Mouse (Mus musculus) frontal cortex, adult 2 months (tissue): ENCODE measurements at regions not wholly inside any gene's neighbourhood (a gene's known extent, or its start where the extent isn't known, plus 50 kb on each side); places are given as distances from the start of the nearest gene placed in this dataset.

Source experiments
- DNase-seq, 2 experiments: peaks; one replicate each; pipeline ENCODE4 v3.0.0; 2022; ENCODE audit warnings: low spot score in 1 of 2; ENCODE audit errors: extremely low spot score in 1 of 2

DNA sequence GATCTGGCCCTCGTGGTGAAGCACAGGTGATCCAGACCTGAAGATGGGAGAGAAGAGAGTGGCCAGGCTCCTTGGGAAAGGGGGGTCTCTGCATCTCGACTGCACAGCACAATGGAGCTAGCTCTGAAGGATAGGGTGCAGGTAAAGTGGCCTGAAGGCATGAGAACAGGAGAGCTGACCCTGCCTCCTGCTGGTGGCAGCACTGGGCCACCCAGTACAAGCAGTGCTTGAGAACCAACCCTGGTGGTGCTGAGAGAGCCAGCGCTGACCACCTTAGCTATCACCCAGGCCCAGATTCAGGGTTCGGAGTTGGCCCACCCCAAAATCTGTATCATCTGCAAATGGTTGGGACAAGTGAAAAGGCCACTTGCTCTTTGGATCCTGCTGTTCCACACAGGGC lies 66.2 kb downstream of the A730009L09Rik start:
- DNase-seq, result no peak

DNA sequence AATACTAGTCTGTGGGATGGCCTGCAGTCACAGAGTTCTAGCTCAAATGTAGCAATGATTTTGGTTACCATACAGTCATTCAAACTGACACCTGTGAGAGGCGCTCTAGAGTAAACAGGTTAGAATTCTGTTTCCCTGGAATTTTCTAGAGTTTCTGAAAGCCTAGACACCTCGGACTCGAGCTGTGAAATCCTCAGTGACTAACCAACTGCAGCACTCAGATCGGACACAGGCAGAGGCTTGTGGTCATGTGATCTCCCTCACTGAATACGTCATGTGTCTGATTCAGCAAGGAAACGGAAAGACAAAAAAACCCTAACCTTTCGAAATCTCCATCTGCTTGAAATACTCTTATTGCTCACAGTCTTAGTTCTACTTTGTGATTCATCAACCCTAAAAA lies 68.4 kb downstream of the A730009L09Rik start:
- peak; percentile 14 to 48 for DNase-seq

DNA sequence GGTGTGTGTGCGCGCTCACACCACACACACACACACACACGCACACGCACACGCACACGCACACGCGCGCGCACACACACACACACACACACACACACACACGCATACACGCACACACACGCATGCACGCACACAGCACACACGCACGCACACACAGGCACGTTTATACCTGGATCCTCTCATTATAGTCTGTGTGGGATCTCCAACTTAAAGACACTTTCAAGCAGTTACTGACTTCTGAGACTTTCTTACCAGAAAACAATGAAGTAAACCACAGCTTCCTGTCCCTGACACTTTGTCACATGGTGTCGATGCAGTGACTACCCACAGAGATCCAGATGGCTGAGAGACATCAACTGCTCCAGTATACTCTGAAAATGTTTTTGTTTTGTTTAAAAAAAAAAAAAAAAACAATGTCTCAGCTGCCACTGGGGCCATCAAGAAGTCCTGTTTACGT lies 68.9 kb downstream of the A730009L09Rik start:
- DNase-seq, result no peak

DNA sequence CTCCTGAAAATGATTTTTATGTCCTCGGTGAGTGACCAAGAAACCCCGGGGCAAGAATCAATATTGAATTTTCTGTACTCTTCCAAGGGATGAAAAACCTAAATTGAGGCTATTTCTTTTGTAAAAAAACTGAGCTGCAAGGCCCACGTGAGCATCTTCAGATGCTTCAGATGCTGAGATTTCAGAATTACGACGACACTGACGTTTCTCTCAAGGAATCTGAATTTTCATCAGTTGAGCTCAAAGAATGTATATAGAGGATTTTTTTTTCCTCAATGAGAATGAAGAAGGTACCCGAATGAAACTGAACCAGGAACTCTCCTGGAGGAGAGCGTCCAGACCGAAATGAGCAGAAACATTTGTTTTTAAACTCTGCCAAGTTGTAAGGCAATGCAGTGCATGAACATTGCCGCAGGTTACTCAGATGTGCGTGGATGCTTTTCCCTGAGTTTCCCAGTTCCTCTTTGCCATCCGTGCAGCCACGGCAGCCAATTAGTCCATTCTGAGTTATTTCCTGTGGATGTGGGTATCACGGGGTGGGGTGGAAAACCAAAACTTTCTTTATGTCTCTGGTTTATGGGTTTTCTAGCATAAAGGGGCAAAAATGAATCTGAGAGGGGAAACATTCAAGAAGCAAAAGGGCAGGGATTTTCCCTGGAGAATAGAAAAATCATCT lies 69.9 kb downstream of the A730009L09Rik start:
- DNase-seq, result no peak

DNA sequence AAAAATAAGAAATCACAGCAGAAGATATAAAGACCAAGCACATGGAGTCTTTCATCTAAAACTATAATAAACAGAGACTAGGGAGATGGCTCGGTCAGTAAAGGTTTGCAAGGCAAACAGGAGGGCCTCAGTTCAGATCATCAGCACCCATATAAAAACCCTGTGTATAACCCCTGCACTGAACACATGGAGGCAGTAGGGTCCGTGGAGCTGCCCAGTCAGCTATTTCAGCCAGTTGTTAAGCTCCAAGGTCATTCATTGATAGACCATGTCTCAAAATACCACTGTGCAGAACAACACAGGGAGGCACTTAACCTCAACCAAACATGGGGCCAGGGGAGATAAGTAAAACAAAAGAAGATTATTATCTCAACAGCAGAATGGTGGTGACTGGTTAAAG lies 78.1 kb downstream of the A730009L09Rik start:
- DNase-seq, result no peak

DNA sequence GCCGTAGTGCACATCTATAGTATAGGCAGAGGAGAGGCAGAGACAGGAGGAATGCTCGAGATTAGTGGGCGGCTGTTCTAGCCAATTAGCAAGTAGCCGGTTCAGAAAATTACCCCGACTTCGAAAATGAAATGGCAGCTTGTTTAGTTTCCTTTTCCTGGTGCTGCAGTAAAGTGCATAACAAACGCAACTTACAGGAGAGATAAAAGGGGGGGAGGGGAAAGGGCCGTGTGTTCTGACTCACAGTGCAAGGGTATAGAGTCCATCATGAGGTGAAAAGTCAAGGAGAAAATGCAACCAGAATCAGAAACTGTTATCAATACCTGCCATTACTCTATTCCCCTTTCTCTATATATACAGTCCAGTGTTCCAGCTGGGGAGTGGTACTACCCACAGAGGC lies 88.0 kb downstream of the A730009L09Rik start:
- DNase-seq, result no peak

DNA sequence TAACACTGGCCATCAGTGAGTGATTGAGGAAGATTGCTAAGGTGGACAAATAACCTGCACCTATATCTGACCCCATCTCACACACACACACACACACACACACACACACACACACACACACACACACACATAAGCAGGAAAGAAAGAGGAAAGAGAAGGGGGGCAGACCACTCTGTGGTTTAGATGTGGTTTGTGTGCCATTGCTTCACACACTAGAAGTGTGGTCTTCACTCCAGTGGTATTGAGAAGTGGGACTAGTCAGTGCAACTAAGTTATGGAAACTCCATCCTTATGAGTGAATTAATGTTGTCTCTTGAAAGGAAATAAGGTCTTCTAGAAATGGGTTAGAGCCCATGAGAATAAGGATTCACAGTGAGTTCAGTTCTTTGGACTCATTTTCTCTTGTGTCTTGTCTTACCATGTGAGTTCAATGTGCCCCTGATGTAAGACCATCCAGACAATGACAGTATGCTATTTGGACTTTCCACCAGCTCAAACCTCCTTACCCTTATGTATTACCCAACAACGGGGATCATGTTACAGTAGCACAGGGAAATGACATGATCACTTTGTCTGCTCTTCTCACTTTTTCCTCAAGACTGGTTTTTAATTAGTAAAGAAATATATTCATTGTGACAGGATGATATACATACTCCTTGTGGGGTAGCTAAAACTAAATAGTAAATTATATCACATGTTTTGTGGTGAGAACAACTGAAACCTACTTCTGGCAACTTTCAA lies 88.7 kb downstream of the A730009L09Rik start:
- no peak for DNase-seq

DNA sequence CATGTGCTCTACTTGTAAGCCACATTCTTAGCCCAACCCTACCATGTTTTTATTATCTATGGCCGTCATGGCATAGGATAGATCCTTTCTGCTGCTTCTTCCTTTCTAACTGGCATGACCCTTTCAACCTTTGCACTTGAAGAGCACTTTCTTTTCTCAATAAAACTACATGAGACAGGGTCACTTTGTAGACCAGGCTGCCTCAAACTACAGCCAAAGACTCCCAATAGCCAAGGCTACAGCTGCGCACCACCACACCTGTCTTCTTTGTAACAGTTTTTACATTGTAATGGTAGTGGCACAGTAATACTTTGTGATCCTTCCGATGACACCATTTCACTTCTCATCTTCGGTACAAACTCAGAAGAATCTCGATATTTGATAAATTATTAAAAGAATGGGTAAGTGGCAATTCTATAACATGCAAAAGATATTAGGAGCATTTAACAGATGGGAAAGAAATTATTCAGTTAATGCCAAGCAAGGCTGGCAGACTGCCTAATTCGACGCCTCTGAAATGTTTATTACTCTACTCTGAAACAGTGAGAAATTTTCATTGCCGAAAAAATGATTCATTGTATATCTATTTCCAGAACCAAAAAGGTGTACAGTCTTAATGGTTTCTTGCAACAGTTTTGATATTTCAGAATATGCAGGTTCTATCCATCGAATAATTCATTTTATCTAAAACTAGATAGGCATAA lies 89.5 kb downstream of the A730009L09Rik start:
- DNase-seq, result peak in 1 of 2 experiments; percentile 42

DNA sequence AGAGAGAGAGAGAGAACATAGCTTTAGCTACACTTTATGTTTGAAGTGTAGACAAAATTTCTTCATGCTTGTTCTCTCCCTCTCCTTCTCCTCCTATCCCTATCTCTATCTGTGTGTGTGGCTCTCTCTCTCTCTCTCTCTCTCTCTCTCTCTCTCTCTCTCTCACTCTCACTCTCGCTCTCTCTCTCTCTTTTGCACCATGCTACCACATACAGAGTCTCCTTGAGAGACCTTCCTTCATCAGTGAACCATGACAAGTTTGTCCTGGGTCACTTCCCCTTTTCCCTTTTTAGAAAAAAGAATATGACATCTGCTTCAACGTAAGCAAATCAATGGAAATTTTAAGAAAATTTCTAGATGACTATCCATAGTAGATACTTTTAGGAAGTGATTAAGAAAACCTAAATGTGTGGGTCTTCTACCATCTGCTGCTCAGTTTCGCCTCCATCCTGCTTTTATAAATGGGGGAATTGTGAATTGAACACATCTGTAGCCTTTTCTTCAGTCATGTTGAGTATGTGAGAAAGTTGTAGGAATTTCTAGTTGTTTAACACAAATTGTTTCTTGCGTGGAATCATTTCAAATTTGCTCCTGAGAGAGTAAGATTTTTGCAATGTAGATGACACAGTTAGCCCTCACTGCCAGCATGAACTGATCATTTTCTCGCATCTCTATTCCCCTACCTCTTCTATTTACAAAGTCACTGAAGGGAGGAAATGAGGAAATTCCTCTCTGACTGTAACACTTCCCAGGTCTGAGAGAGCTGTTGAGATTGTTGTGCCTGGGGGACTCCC lies 91.3 kb downstream of the A730009L09Rik start:
- DNase-seq, result peak in 1 of 2 experiments; percentile 23

DNA sequence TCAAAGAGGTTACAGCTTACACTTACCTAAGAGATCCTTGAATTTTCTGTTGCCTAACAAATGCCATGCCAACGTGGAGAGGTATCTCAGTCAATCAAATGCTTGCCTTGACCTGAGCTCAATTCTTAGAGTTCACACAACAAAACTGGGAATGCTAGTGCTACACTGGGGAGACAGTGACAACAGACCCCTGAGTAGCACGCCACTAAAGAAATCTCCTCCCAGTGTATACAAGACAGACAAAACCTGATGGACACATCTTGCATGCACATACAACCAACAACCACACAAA lies 91.8 kb downstream of the A730009L09Rik start:
- no peak for DNase-seq

DNA sequence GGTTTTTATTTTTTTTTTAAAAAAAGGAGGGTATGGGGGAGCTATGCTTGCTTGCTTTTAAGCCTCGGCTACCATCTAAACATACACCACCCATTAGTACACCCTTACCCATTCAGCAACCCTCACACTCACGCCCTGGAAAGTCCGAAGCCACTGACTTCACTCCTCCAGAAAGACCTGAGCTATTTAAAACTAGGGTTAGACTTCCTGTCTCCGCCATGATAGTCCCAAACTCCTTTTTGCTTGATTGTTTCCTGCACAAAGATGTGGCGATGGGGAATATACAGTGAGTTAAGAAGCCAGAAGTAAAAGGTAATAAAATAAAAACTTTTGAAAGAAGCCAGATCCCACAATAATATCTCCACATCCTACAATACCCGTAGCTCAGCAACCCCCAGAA lies 92.6 kb downstream of the A730009L09Rik start:
- DNase-seq, result no peak

DNA sequence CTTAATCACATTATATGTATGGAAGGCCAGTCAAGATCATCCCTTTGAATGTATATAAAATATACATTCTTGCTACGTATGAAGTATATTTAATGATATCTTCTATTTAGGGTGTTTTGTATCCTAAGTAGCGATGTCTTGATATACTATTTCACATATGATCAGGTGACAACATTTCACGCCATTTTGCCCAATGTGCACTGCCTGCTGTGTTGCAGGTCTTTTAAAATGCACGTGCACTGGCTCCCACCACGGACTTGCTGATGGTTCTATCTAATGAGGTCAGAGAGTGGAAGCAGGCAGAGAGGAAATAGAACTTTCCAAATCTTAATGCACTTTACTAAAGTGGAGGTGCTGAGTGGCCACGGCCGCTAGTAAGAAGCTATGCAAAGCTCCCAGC lies 100.8 kb downstream of the A730009L09Rik start:
- no peak for DNase-seq

DNA sequence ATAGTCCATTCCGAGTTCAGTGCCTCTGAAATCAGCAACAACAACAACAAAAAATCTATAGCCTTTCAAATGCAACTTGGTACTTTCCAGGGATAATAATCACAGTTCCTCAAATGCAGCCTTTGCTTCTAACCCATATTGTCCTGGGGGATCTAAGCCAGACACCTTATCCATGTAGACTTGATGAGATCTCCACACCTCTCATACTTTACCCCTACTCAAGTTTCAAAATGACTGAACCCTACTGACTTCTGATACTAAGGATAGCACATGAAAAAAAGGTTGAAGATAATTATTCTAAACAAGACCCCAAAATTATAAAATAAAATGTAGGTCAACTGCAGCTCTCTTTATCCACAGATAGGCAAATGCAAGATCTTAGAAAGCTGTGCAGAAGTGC lies 101.2 kb downstream of the A730009L09Rik start:
- DNase-seq, result no peak

DNA sequence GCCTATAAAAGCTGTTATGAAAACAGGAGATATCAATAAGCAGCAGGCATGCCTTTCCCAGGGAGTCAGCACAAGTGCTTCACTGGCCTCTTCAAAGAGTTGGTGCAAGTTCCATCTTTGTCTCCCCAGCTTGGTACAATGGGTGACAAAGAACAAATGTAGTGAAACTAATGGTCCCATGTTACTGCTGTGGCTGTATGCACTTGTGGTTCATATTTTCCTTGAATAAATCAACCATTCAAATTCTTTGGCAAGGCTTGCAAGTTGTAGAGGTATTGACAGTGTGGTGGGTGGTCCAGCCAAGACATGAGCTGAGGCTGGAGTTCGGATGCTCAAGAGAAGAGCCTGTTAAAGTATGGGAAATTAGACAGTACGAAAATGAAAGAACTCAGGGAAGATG lies 103.5 kb downstream of the A730009L09Rik start:
- DNase-seq, result no peak

DNA sequence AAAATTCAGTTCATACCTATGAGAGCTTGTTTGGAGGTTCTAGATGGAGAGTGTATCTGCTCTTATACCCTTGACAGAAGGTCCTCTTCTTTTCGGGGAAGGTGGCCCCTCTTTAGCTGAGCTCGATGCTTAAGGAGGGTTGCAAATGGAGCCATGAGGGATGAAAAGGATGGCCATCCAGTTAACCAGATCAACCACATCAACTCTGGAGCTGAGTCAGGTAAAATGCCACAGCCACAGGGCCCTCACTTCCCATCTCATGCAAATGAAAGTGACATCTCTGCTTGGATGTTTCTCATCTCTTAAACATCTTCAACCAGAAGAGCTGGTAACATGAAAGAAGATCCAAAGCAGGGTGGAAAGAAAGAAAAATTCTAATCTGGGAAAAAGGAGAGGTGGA lies 105.0 kb downstream of the A730009L09Rik start:
- DNase-seq, result no peak

DNA sequence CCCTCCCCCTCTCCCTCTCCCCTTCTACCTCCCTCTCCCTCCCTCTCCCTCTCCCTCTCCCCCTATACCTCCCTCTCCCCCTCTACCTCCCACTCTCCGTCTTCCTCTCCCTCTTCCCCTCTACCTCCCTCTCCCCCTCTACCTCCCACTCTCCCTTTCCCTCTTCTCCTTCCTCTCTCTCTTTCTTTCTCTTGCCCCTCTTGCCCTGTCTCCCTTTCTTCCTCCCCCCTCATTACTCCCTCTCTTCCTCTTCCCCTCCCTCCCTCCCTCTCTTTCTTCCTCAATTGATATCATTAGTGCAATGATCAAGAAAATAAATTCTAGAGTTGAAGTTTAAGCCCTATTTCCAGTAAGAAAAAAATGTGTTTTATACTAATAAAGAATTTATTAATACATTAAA lies 105.9 kb downstream of the A730009L09Rik start:
- DNase-seq, result no peak

DNA sequence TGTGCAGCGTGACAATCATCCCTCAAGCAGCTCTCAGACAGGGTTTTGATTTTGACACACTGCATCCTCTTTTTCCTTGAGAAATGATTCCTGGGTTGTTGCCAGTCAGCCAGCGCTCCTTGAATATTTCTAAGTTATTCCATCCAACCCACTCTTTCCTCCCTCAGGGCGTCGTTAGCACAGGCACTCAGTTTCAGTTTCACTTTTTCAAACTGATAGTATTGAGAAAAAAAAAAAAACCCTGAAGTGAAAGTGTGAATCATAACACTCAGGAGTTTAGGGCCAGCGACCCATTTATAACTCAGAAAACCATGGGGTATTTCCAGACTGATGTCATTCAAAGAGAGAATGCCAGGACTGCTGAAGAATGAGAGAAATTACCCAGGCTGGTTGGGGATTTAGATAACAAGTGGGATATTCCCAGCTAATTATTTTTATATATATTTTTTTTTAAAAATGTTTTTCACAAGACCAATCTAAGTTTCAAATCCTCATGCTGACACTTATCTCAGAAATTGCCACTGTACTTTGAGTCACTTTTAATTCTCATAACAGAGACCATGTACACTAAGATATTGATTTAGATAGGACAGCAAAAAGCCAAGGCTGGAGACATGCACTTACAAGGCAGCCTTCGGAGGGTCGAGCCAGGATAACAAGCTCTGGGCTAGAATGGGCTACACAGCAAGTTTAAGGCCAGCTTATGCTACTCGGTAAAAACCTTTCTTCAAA lies 106.5 kb downstream of the A730009L09Rik start:
- peak; percentile 3 to 60 for DNase-seq

DNA sequence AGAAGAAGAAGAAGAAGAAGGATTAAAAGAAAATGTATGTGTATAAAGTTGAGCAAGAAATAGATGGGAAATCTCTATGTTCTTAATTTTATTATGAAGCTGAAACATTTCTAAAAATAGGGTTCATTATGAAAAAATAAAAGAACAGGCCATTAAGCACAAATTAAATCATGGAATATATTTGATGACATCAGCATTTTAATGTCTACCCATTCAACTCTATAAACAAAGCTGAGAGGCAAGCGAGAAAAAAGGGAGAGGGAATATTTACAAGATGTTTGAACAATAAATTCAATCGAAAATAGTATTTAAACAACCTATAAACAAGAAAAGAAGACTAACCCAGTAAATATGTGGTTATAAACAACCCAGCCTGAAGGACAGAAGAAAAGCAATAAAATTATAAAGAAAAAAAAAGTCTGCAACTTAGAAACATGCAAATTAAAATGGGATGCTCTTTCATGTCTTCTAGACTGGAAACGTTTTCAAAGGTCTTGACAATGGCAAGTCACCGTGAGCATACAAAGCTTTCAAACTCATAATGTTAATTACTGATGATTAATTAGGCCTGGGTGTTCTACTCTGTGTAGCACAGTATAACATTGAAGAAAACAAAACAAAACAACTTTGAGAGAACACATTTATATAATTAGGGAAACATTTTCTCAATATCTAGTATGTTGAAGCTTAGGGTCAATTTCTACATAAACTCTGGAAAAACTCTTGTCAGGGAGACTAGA lies 108.6 kb downstream of the A730009L09Rik start:
- DNase-seq, result no peak

DNA sequence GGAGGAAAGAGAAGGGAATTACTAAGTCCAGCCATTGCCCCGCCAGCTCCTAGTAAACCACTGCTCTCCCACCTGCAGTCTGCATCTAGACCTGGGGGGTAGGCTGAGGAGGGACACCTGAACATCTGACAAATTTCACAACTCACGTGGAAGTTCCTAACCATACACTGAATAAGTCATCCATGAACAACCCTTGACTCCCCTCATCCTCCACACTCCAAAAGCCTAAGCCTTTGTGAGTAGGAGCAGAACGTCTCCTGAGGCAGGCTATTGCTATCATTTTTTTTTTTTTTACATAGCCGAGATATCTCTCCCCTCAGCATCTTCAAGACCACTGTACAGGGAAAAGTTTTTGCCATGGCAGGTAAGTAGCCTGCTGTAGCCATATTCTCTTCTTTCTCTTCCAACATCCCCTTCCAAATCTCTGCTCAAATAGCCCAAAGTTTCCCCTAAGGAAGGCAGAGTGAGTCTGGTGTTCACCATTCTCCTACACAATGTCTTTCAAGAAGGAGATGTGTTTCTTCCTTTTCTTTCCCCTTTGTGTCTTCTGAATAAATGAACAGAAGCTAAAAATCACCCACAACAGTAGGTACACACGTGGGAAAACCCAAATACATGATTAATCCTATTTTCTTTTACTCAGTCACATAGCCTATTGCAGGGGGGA lies 109.7 kb downstream of the A730009L09Rik start:
- DNase-seq, result no peak
